Mouse (Mus musculus) intestine, postnatal 0 days (tissue): ENCODE data around the gene Ano3. TPM values are rescaled to one million over a fixed set of nuclear protein-coding genes. Genes with fewer than 3 reads are reported as not detected.

ENCODE experiments used
- ATAC-seq: fragments of 200-750 bp; cut with Nextera tagmentation; 2 replicates; pipeline ENCODE4 v1.8.0; 2017; ENCODE audit warnings: mild to moderate bottlenecking, moderate TSS enrichment, moderate library complexity
- H3K27ac ChIP-seq: fragments of 300-500 bp; sonication (generic); 2 replicates; pipeline ENCODE4 v1.5.1; 2014; ENCODE audit warnings: mild to moderate bottlenecking, low read depth, low read length, moderate library complexity
- H3K27me3 ChIP-seq: fragments of 300-500 bp; sonication (generic); replicated peaks from 2 replicates; pipeline ENCODE4 v1.6.1; 2014; ENCODE audit warnings: low read length, mixed read lengths; ENCODE audit not compliant: control insufficient read depth, insufficient read depth
- H3K36me3 ChIP-seq: fragments of 300-500 bp; sonication (generic); 2 replicates; pipeline ENCODE4 v1.6.1; 2014; ENCODE audit warnings: mild to moderate bottlenecking, moderate library complexity; ENCODE audit not compliant: control insufficient read depth, insufficient read depth
- H3K4me1 ChIP-seq: fragments of 300-500 bp; sonication (generic); replicated peaks from 2 replicates; pipeline ENCODE4 v1.6.1; 2014; ENCODE audit warnings: antibody characterized with exemption, low read length, mixed read lengths; ENCODE audit not compliant: control insufficient read depth, insufficient read depth
- H3K4me2 ChIP-seq: fragments of 300-500 bp; sonication (generic); replicated peaks from 2 replicates; pipeline ENCODE4 v1.6.1; 2014; ENCODE audit warnings: low read depth, mild to moderate bottlenecking, moderate library complexity
- H3K4me3 ChIP-seq: fragments of 300-500 bp; sonication (generic); 2 replicates; pipeline ENCODE4 v1.5.1; 2014; ENCODE audit warnings: low read depth, low read length
- H3K9ac ChIP-seq: fragments of 300-500 bp; sonication (generic); 2 replicates; pipeline ENCODE4 v1.6.1; 2014; ENCODE audit warnings: mild to moderate bottlenecking, low read depth, low read length
- H3K9me3 ChIP-seq: fragments of 300-500 bp; sonication (generic); 2 replicates; pipeline ENCODE4 v1.6.1; 2016; ENCODE audit warnings: mixed run types; ENCODE audit not compliant: control insufficient read depth
- CTCF ChIP-seq: sonication (generic); IDR thresholded peaks from 2 replicates; pipeline ENCODE4 v1.5.1; 2016; ENCODE audit warnings: low read depth, mild to moderate bottlenecking, control low read depth, antibody characterized with exemption, moderate library complexity
- WGBS: fragments of 180-500 bp; shearing (Covaris S2); extraction: QIAGEN DNeasy Blood & Tissue Kit; methylation state at CpG from one replicate; pipeline ENCODE4 v1.1.7; 2014; 5-methylcytosine and 5-hydroxymethylcytosine counted together
- polyA plus RNA-seq: library from polyadenylated mRNA; unstranded; fragments of >200 nt; fragmentation: Nextera tagmentation; extraction: Ambion mirVana; gene quantifications from 2 replicates; pipeline ENCODE4 v1.2.1, GENCODE M21; 2015

Gene Ano3
- polyA plus RNA-seq, 1 experiment from 2014 or later: 0.01 TPM

DNA sequence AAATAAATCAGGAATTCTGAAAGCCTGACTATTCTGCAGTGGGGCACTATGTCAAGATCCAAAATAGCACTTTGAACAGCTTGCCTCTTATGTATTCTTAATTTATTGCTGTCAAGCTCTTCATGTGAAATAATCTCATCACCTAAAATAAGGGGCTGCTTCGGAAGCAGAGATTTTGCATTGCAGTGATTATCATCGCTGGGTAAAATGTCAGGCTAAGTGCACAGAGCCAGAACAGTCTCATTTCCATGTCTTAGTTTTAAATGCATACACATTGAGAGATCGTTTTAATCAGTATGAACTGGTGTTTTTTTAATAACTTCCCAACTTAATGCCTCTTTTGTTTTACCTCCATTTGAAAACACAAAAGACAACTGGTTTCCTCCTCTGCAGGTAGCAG, 163.3 kb downstream of the Ano3 start:
- no peak for TF ChIP-seq CTCF
- no peaks in the 10 kb centered on the region for H3K36me3 ChIP-seq
- H3K9ac ChIP-seq: no peak overlapping the region
- no peaks in the 10 kb centered on the region for H3K9me3 ChIP-seq
- no peak overlapping the region for H3K4me2 ChIP-seq
- no peak overlapping the region for H3K4me3 ChIP-seq
- H3K4me1 ChIP-seq: no peaks in the 10 kb centered on the region
- WGBS: 78% methylated on average over 3 of the region's 3 CpGs
- no peak for ATAC-seq
- H3K27me3 ChIP-seq: no peaks in the 10 kb centered on the region
- no peak overlapping the region for H3K27ac ChIP-seq

DNA sequence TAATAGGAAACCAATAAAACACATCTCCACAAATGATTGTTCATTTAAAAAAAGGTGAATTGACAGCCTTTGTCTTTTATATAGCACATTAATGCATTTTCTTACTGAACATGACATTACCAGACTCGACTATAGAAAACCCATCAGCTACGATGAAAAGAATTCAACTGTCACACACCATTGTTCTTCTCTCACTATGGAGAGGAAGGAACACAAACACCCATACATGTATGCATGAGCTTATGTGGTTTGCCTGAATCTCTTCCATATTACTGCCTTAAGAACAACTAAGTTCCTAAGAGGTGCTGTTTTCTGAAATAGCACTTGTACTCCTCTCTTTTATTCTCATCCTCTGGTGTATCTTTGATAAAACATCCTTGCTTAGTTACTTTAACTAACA, 191.3 kb downstream of the Ano3 start:
- no peak for TF ChIP-seq CTCF
- Histone ChIP-seq H3K27me3 (no peaks in the 10 kb centered on the region), H3K4me1 (no peaks in the 10 kb centered on the region), H3K36me3 (no peaks in the 10 kb centered on the region), H3K4me3 (no peak overlapping the region), H3K9ac (no peak overlapping the region), H3K27ac (no peak overlapping the region), H3K9me3 (no peaks in the 10 kb centered on the region), H3K4me2 (no peak overlapping the region)
- 89% methylated on average over 2 of the region's 2 CpGs for WGBS
- no peak for ATAC-seq

DNA sequence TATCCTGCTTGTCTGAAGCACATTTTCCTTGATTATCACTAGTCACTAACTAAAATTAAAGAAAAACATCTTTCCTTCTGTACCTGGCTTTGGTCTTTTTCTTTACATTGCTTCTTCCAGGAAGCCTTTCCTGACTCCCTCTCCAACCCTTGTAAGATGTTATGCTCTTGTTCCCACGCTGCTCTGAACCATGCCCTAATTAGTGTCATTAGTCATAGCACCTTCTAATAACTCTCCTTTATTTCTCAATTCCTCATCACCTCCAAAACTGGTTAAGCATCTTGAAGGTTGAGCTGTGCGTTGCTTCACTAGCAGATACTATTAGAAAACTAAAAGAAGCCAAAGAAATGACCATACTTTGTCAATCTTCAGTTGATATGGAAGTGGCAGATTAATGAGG, 193.2 kb downstream of the Ano3 start:
- Histone ChIP-seq H3K4me1 (no peaks in the 10 kb centered on the region), H3K36me3 (no peaks in the 10 kb centered on the region), H3K27ac (no peak overlapping the region), H3K9me3 (no peaks in the 10 kb centered on the region), H3K4me2 (no peak overlapping the region), H3K4me3 (no peak overlapping the region), H3K9ac (no peak overlapping the region), H3K27me3 (no peaks in the 10 kb centered on the region)
- WGBS: 79% methylated on average over 2 of the region's 2 CpGs
- no peak for ATAC-seq
- TF ChIP-seq CTCF: no peak

DNA sequence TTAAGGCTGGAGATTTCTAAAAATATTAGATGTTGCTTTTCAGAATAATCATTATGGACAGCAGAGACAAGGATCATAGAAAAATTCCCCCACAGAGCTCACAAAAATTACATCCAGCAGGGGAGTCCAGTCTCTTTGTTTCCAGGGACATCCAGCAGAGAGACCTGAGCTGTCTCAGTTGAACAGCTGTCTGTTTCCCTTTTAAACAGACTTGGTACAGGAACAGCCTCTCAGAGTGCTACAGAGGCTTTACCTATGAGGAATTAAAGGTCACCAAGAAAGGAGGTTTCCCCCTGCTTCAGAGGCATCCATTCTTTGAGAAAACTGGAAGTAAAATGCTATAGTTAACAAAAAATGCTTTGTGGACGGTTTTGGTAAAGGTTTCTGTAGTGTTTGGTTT, 210.2 kb downstream of the Ano3 start:
- no peak overlapping the region for H3K27ac ChIP-seq

DNA sequence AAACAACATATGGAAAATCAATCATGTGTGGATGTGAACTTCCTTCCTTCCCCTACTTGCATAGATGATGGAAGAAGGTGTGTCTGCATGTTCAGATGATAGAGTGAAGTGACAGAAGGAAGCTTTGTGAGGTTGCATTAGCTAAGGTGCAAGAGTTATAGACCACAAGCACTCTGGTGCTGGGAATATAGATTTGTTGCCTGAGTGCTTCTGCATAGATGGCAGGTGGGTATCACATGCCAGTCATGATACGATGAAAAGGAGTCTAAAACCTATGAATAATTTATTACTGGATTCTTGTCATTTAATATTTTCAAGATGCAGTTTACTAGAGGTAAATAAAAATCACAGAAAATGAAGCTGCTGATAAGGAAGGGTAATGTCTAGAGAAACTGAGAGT, 210.9 kb downstream of the Ano3 start:
- no peak overlapping the region for H3K9ac ChIP-seq
- no peak overlapping the region for H3K4me2 ChIP-seq
- no peak overlapping the region for H3K4me3 ChIP-seq
- 83% methylated on average over 1 of the region's 1 CpGs for WGBS
- no peaks in the 10 kb centered on the region for H3K9me3 ChIP-seq
- TF ChIP-seq CTCF: no peak
- no peak overlapping the region for H3K27ac ChIP-seq
- no peaks in the 10 kb centered on the region for H3K4me1 ChIP-seq
- no peaks in the 10 kb centered on the region for H3K36me3 ChIP-seq
- no peak for ATAC-seq
- no peaks in the 10 kb centered on the region for H3K27me3 ChIP-seq

More for the DNA sequence above, 210.2 kb downstream of the Ano3 start:
- no peak for ATAC-seq
- Histone ChIP-seq H3K36me3 (no peaks in the 10 kb centered on the region), H3K4me3 (no peak overlapping the region), H3K27me3 (no peaks in the 10 kb centered on the region), H3K9ac (no peak overlapping the region), H3K4me2 (no peak overlapping the region), H3K4me1 (no peaks in the 10 kb centered on the region), H3K9me3 (no peaks in the 10 kb centered on the region)
- TF ChIP-seq CTCF: no peak
- 60% methylated on average over 1 of the region's 1 CpGs for WGBS

DNA sequence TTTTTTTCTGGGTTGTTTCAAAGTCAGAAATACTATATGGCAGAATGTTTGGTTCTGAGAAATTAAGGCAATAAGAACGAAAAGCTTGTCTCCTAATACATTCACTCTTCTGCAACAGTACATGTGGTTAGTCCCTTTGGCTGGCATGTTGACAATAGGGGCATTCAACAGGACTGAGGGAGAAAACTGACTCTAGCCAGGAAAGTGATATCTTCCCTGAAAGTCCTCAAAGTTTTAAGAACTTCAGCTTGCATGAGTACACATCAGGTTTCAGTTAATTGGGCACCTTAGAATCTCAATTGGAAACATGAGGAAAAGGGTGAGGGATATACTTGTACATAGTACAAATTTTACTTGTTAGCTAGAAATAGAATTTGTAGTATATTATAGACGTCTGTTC, 212.7 kb downstream of the Ano3 start:
- Histone ChIP-seq H3K27me3 (no peaks in the 10 kb centered on the region), H3K9me3 (no peaks in the 10 kb centered on the region), H3K27ac (no peak overlapping the region), H3K36me3 (no peaks in the 10 kb centered on the region), H3K4me3 (no peak overlapping the region), H3K4me2 (no peak overlapping the region), H3K4me1 (no peaks in the 10 kb centered on the region), H3K9ac (no peak overlapping the region)
- 63% methylated on average over 2 of the region's 2 CpGs for WGBS
- no peak for ATAC-seq
- TF ChIP-seq CTCF: no peak

DNA sequence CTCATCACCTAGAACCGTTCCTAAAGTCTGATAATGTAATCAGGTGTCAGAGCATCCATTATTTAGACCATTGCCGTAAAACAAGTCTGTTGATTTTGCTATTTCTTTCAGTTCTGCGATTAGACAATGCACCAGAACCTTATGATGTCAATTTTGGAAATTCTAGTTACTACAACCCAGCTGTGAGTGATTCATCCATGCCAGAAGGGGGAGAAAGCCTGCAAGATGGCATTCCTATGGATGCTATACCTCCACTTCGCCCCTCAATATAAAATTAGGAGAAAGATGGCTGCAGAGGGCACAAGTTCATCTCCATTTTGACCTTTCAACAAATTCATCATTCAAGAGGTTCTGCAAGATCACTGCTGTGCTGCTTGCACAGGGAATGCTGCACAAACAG, 213.5 kb downstream of the Ano3 start:
- ATAC-seq: no peak
- 66% methylated on average over 4 of the region's 4 CpGs for WGBS

More for the DNA sequence above, 213.5 kb downstream of the Ano3 start:
- H3K36me3 ChIP-seq: no peaks in the 10 kb centered on the region
- no peaks in the 10 kb centered on the region for H3K4me1 ChIP-seq
- H3K27me3 ChIP-seq: no peaks in the 10 kb centered on the region
- no peak overlapping the region for H3K9ac ChIP-seq
- H3K27ac ChIP-seq: no peak overlapping the region
- H3K9me3 ChIP-seq: no peaks in the 10 kb centered on the region
- TF ChIP-seq CTCF: no peak
- no peak overlapping the region for H3K4me3 ChIP-seq
- no peak overlapping the region for H3K4me2 ChIP-seq
